Comparison of ENCODE assay signal across 18 mouse cellular contexts in the genomic region with DNA sequence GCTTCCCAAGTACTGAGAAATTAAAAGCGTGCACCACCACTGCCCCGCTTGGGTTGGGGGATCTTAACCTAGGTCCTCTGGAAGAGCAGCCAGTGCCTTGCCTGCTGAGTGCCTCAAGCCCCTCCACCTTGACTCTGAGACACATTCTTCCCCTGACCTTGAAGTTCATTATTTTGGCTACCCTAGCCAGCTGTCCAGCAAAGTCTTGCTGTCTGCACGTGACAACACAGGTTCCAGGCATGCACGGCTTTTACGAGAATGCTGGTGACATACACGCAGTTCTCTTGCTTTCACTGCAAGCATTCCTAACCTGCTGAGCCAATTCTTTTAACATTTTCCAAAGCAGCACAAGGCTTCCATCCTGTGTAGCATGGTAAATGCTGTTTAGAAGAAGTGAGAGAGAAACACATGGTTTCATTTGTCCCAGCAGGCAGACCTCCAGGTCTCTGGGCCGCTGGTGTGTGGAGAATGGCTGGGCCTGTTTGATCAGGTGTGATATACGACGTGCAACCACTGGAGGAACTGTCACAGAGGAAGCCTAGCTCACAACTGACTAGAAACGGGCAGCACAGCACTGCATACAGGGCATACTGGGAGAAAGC. TPM values are rescaled to one million over a fixed set of nuclear protein-coding genes. Genes with fewer than 3 reads are reported as not detected.
DNase-seq lines count a peak whose midpoint lies in the region; ATAC-seq and TF ChIP-seq lines count a peak whose summit lies in the region.
"Had no signal": no experiment of that assay in that cellular context is flagged by ENCODE, and none has a peak within 500 bp of the region (broad histone marks: within the 10 kb centered on the region; RNA-seq: fewer than 3 reads in every experiment).

No protein-coding gene starts in this region.

- H3K9me3 ChIP-seq in hindbrain, postnatal 0 days (ENCODE audit: low read length), result no peaks in the 10 kb centered on the region
- no peaks in the 10 kb centered on the region for H3K9me3 ChIP-seq in hindbrain, embryonic 12.5 days (replicated peaks)
- H3K9me3 ChIP-seq in stomach, postnatal 0 days (ENCODE audit: control insufficient read depth, low read length), result no peaks in the 10 kb centered on the region
- H3K9me3 ChIP-seq: midbrain, embryonic 10.5 days had no signal

- TF ChIP-seq CTCF in hindbrain, postnatal 0 days (IDR thresholded peaks at IDR 0.05; ENCODE audit: low read depth), result no peak
- TF ChIP-seq CTCF in stomach, postnatal 0 days (IDR thresholded peaks at IDR 0.05; ENCODE audit: low read depth), result no peak

- no peak overlapping the region for H3K9ac ChIP-seq in hindbrain, postnatal 0 days (replicated peaks; ENCODE audit: low read length)
- no peak overlapping the region for H3K9ac ChIP-seq in hindbrain, embryonic 12.5 days
- H3K9ac ChIP-seq in stomach, postnatal 0 days (ENCODE audit: low read length), result peak overlapping the region; percentile 27; the same call in 1 of the 2 replicates
- H3K9ac ChIP-seq: forebrain, postnatal 0 days; liver, postnatal 0 days had no signal

- ATAC-seq in hindbrain, postnatal 0 days, result no peak
- ATAC-seq in hindbrain, embryonic 12.5 days (ENCODE audit: low FRiP score), result no peak
- no peak for ATAC-seq in stomach, postnatal 0 days (ENCODE audit: low FRiP score, low TSS enrichment)
- ATAC-seq: forebrain, postnatal 0 days; liver, postnatal 0 days had no signal

- H3K36me3 ChIP-seq in hindbrain, postnatal 0 days (ENCODE audit: insufficient read depth, low read length), result no peaks in the 10 kb centered on the region
- no peaks in the 10 kb centered on the region for H3K36me3 ChIP-seq in hindbrain, embryonic 12.5 days
- H3K36me3 ChIP-seq in stomach, postnatal 0 days (ENCODE audit: control insufficient read depth, insufficient read depth, low read length), result no peaks in the 10 kb centered on the region
- H3K36me3 ChIP-seq: midbrain, embryonic 10.5 days had no signal

- DNase-seq in embryo, embryonic 11 days, result peak; percentile 16
- DNase-seq in embryo, embryonic 9.5 days (ENCODE audit: extremely low spot score), result no peak
- DNase-seq in hindbrain, postnatal 0 days (ENCODE audit: low spot score), result no peak
- DNase-seq in ovary, postnatal 36 days (ENCODE audit: low spot score), result peak; percentile 16
- no peak for DNase-seq in ovary, postnatal 14 days (ENCODE audit: low spot score)
- no peak for DNase-seq in stomach, postnatal 0 days (ENCODE audit: low spot score)
- DNase-seq in spleen, postnatal 36 days (ENCODE audit: low spot score in 2 of 2), result no peak
- DNase-seq: cerebellum, adult 18-20 months; forebrain, postnatal 0 days; gastrocnemius, postnatal 14 days; heart, postnatal 14 days; left cerebral cortex, postnatal 4 days; liver, postnatal 0 days; right cerebral cortex, postnatal 25 days had no signal

- no peaks in the 10 kb centered on the region for H3K27me3 ChIP-seq in hindbrain, postnatal 0 days (ENCODE audit: insufficient read depth, low read length)
- H3K27me3 ChIP-seq in hindbrain, embryonic 12.5 days, result no peaks in the 10 kb centered on the region
- no peaks in the 10 kb centered on the region for H3K27me3 ChIP-seq in stomach, postnatal 0 days (ENCODE audit: control insufficient read depth, insufficient read depth, low read length)

- H3K4me2 ChIP-seq in hindbrain, postnatal 0 days (ENCODE audit: low read depth, low read length), result no peak overlapping the region
- no peak overlapping the region for H3K4me2 ChIP-seq in hindbrain, embryonic 12.5 days (replicated peaks)
- no peak overlapping the region for H3K4me2 ChIP-seq in stomach, postnatal 0 days (replicated peaks; ENCODE audit: low read depth)

- no peak overlapping the region for H3K4me3 ChIP-seq in hindbrain, postnatal 0 days (ENCODE audit: low read length)
- H3K4me3 ChIP-seq in hindbrain, embryonic 12.5 days, result no peak overlapping the region
- no peak overlapping the region for H3K4me3 ChIP-seq in stomach, postnatal 0 days (ENCODE audit: low read depth, low read length)
- H3K4me3 ChIP-seq: erythroblast, embryonic 14.5 days; midbrain, embryonic 10.5 days had no signal

- H3K27ac ChIP-seq in hindbrain, postnatal 0 days, result peak overlapping the region; percentile 48; the same call in 1 of the 2 replicates
- H3K27ac ChIP-seq in hindbrain, embryonic 12.5 days, result no peak overlapping the region
- no peak overlapping the region for H3K27ac ChIP-seq in stomach, postnatal 0 days (replicated peaks)
- H3K27ac ChIP-seq: midbrain, embryonic 10.5 days had no signal

- 0 out of 2 replicates have a peak, but pooled peaks cover 8% of the 10 kb centered on the region for H3K4me1 ChIP-seq in hindbrain, postnatal 0 days (ENCODE audit: insufficient read depth, low read length)
- H3K4me1 ChIP-seq in hindbrain, embryonic 12.5 days, result peaks cover 30% of the 10 kb centered on the region
- H3K4me1 ChIP-seq in stomach, postnatal 0 days (replicated peaks; ENCODE audit: control insufficient read depth, insufficient read depth), result no peaks in the 10 kb centered on the region

- TF ChIP-seq EP300 in stomach, postnatal 0 days (optimal IDR thresholded peaks at IDR 0.05), result no peak

- 78% methylated on average over 10 of the region's 10 CpGs for WGBS in hindbrain, postnatal 0 days
- 77% methylated on average over 10 of the region's 10 CpGs for WGBS in hindbrain, embryonic 12.5 days
- WGBS in stomach, postnatal 0 days, result 60% methylated on average over 10 of the region's 10 CpGs

RNA-seq across cellular contexts. Expression of gene Arhgef18, which starts 27.4 kb away (rescaled TPM):
- 45.6 and 50.0 TPM in 2 replicates for total RNA-seq in hindbrain, postnatal 0 days (2014; rRNA removed)
- polyA plus RNA-seq in hindbrain, postnatal 0 days (2015; fragmentation: Nextera tagmentation; extraction: Ambion mirVana), result 5.4 and 5.5 TPM in 2 replicates
- 13.7 and 15.6 TPM in 2 replicates for polyA plus RNA-seq in hindbrain, embryonic 12.5 days (2016; fragmentation: Nextera tagmentation; extraction: Ambion mirVana)
- 5.5 TPM in 2 replicates for polyA plus RNA-seq in stomach, postnatal 0 days (2015; fragmentation: Nextera tagmentation; extraction: Ambion mirVana)

RNA-seq across cellular contexts. Expression of gene Pex11g, which starts 47.3 kb away (rescaled TPM):
- total RNA-seq in hindbrain, postnatal 0 days (2014; rRNA removed), result 1.5 and 4.9 TPM in 2 replicates
- polyA plus RNA-seq in hindbrain, postnatal 0 days (2015; fragmentation: Nextera tagmentation; extraction: Ambion mirVana), result 2.0 and 2.4 TPM in 2 replicates
- polyA plus RNA-seq in hindbrain, embryonic 12.5 days (2016; fragmentation: Nextera tagmentation; extraction: Ambion mirVana), result 3.7 and 4.3 TPM in 2 replicates
- polyA plus RNA-seq in stomach, postnatal 0 days (2015; fragmentation: Nextera tagmentation; extraction: Ambion mirVana), result 11.6 and 15.4 TPM in 2 replicates

RNA-seq across cellular contexts. Expression of gene Tex45, which starts 50.5 kb away (rescaled TPM):
- 0.26 TPM in 1 of 2 replicates, not detected in the other for total RNA-seq in hindbrain, postnatal 0 days (2014; rRNA removed)
- 0.57 and 0.73 TPM in 2 replicates for polyA plus RNA-seq in hindbrain, postnatal 0 days (2015; fragmentation: Nextera tagmentation; extraction: Ambion mirVana)
- polyA plus RNA-seq in hindbrain, embryonic 12.5 days (2016; fragmentation: Nextera tagmentation; extraction: Ambion mirVana), result not detected in 2 replicates
- 0.46 and 1.1 TPM in 2 replicates for polyA plus RNA-seq in stomach, postnatal 0 days (2015; fragmentation: Nextera tagmentation; extraction: Ambion mirVana)
- total RNA-seq: common myeloid progenitor, adult 5-6 weeks; forebrain, postnatal 0 days; gastrocnemius, postnatal 14 days; heart, postnatal 14 days; left cerebral cortex, postnatal 4 days had no signal
- polyA plus RNA-seq: erythroblast, embryonic 14.5 days; liver, postnatal 0 days; midbrain, embryonic 10.5 days had no signal

Comparison
In these comparisons a context has a peak if more than half of its experiments do, and no peak if none do; other contexts are left out.
1. DNase-seq: peak in embryo, embryonic 11 days (single experiment) and ovary, postnatal 36 days (single experiment); none in embryo, embryonic 9.5 days (single experiment), hindbrain, postnatal 0 days (single experiment), ovary, postnatal 14 days (single experiment), stomach, postnatal 0 days (single experiment) and spleen, postnatal 36 days (0 of 2).